Mouse (Mus musculus): Measurements from ENCODE around the gene Cyp3a11. TPM values are rescaled to one million over a fixed set of nuclear protein-coding genes. Genes with fewer than 3 reads are reported as not detected.
"Not testable (repeated sequence)": the region's sequence is repeated elsewhere in the genome, so short reads cannot be mapped to it uniquely, and the experiment has no call there.

Gene Cyp3a11
- not detected in 2 replicates for polyA plus RNA-seq (2012)

DNA sequence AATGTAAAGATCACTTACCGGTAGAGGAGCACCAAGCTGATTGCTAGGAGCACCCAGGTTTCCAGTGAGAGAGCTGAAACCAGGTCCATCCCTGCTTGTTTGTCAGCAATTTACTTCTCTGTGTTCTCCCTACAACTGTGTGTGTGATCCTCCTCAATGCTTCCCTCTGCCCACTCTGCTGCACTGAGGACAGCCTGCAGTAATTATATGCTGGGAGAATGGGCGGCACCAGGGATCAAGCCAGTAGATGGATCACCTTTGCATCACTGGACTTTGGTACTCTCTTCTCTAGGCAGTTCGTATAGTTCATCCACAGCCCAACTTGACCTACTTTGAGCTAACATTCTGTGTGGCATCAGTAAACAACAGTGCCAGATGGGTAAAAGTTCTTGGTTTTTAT is at the start of gene Cyp3a11:
Cyp3a11 (minus strand) TSS at position 277 of the 400 bp plus-strand sequence.
- TF ChIP-seq GATA1 (IDR thresholded peaks at IDR 0.05; ENCODE audit: low read length): no peak

DNA sequence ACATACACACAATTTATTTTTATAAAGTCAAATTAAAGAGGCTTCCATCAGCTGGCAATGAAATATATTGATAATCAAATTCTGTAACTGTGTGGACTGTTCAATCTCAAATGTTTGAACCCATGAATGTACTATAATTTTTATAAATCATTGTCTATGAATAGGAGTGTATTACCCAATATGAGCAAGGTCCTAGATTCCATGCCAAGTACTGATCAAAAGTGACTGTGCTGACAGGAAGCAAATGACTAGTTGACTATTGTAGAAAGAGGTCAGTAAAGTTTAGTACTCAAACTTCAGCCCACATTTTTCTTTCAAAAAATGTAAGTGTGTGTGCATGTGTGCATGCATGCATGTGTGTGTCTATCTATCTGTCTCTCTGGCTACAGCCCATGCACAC is 33.1 kb upstream of the Cyp3a11 start:
- TF ChIP-seq GATA1 (IDR thresholded peaks at IDR 0.05; ENCODE audit: low read length): no peak

DNA sequence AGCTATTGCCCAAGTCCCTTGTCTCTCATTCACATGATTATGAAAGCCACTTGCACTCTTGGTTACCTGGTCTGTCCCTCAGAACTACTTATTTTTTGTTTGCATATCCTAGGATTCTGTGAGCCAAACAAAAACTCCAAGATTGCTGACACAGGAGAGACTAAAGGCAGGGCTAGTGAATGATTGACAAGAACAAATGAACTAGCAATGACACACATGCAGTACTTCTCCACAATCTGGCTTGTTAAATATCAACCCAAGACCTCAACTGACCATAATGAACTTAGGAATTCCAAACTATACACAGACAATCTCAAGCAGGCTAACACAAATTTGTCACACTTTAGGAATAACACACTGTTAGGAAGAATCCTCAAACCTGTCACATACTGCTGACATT is 32.0 kb upstream of the Cyp3a11 start:
- no peak for TF ChIP-seq GATA1 (IDR thresholded peaks at IDR 0.05; ENCODE audit: low read length)

DNA sequence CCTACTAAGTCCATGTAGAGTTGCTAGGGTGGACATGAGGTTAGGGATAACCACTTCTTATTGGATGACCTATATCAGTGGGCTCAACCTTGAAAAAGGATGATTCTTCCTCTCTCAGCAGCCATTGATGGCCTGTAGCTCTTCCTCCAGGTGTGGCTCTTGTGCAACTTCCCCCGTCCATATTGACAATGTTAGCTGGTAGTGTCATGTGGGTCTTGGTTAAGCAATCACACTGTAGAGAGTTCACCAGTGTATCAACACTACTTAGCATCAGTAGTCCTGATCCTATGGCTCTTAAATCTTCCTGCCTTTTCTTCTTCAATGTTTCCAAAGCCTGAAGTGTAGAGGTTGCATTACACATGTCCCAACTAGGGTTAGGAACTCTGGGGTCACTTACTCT is 24.8 kb upstream of the Cyp3a11 start:
- no peak for TF ChIP-seq GATA1 (IDR thresholded peaks at IDR 0.05; ENCODE audit: low read length)

DNA sequence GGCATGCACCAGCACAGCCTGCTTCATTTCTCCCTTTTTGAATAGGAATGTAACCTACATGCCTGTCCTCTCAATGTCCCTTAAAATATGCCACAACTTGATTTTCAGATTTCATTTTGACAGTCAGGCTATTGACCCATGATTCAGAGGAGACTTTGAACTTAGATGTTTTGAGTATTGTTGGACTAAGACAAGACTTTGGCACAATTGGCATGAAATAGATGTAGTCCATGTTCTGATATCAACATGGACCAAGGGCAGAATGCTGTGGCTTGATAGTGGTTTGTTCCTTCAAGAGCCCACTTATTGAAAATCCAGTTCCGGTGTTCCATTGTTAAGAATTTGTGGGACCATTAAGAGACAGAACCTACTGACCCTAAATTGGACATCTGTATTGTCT is 23.6 kb upstream of the Cyp3a11 start:
- no peak for TF ChIP-seq GATA1 (IDR thresholded peaks at IDR 0.05; ENCODE audit: low read length)

DNA sequence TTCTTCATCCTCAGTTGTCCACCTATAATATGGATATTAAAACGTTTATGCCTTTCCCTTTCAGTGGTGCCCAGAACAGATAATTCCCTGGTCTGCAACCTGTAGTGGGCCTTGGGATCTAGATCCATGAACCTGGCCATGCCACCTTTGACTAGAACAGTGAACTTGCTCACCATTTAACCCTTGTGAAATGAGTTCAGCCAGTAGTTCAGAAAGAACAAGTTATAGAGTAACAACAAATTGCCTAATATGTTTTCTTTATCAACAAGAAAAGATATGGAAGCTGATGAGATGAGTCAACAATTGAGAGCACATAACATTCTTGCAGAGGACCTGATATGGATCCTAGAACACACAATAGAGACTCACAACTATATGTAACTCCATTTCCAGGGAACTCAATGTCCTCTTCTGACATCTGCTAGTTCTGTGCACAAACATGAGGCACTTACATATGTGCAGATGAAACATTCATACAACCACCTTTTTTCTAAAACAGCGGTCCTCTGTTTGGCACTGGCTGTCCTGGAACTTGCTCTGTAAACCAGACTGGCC is 20.7 kb upstream of the Cyp3a11 start:
- TF ChIP-seq GATA1 (IDR thresholded peaks at IDR 0.05; ENCODE audit: low read length): no peak

DNA sequence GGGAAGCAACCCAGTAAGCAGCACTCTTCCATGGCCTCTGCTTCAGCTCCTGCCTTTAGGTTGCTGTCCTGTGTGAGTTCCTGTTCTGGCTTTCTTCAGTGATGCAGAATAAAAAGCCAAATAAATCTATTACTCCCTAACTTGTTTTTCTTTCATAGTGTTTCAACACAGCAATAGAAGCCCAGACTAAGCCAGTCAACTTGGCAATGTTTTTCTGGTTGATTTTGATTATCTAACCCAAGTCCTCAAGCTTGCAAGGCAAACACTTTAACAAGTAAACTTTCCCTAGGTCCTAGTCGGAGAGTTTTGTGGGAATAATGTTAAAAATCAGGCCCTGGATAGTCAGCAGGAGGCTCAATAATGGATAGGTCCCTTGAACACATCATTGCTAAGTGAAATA is 17.5 kb upstream of the Cyp3a11 start:
- no peak for TF ChIP-seq GATA1 (IDR thresholded peaks at IDR 0.05; ENCODE audit: low read length)

DNA sequence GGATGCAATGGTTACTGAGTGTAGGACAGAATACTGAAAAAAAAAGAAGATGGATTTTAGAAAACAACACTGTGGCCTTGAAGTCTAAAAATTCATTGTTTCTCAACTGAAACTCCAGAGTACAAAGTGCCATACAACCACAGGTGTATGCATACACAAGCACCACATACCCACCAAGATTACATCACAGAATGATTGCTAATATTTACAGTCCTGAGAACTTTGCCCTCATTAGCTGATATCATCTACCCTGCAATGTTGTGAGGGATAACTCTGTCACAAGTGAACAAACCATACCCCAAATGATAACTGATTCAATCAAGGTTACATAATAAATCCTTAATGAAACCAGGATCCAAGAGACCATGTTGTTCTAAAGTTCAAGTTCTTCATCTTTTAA is 1.4 kb upstream of the Cyp3a11 start:
- no peak for TF ChIP-seq GATA1 (IDR thresholded peaks at IDR 0.05; ENCODE audit: low read length)

DNA sequence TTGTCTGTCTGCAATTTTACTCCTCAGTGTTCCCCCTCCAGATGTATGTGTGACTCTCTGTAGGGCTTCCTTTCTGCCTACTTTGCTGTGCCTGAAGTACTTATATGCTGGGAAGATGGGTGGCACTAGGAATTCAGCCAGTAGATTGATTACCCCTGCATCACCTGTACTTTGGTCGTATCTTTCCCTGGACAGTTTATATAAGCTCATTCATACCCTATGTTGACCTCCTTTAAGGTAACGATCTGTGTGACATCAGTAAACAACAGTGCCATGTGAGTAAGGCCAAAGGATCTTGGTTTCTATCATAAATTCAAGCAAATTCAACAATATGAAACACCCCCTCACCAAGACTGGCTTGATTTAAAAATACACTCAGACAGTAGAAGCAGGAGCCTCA is 74.0 kb downstream of the Cyp3a11 start, which contains the start of gene Cyp3a44:
Cyp3a44 (minus strand) TSS at position 79 of the 400 bp plus-strand sequence.
- not testable (repeated sequence) for TF ChIP-seq GATA1 (IDR thresholded peaks at IDR 0.05; ENCODE audit: low read length)

Other genes starting within 250 kb of the Cyp3a11 start
- gene Cyp3a41a, start 159.8 kb downstream of the Cyp3a11 start, polyA plus RNA-seq (2012): not detected in 2 replicates
- not detected in 2 replicates for gene Cyp3a44, start 74.1 kb downstream of the Cyp3a11 start, polyA plus RNA-seq (2012)
- gene Cyp3a25, start 129.7 kb upstream of the Cyp3a11 start, polyA plus RNA-seq (2012): not detected in 2 replicates
- gene Cyp3a59, start 199.3 kb upstream of the Cyp3a11 start, polyA plus RNA-seq (2012): not detected in 2 replicates